Mouse (Mus musculus) gastrocnemius, postnatal 25 days (tissue): ENCODE measurements around the gene Chd2. TPM values are rescaled to one million over a fixed set of nuclear protein-coding genes. Genes with fewer than 3 reads are reported as not detected.

Source experiments
- DNase-seq: peaks from one replicate; pipeline ENCODE4 v3.0.0; 2022
- total RNA-seq, 2 experiments: library from RNA; stranded (reverse); gene quantifications; 1 replicate in 1 of 2; 2 replicates in 1 of 2; pipeline ENCODE4 v1.2.3; 2021

The Chd2 gene
- total RNA-seq, 2 experiments from 2014 or later = 30.2 to 38.4 TPM

GRCm38 (mm10) chr7:73441802-73442201 lies 99.8 kb downstream of the Chd2 start:
- no peak for DNase-seq

- no peak for DNase-seq
These were observed 105.9 kb downstream of the Chd2 start for GRCm38 (mm10) chr7:73435685-73436084.

GRCm38 (mm10) chr7:73434336-73434677 lies 107.3 kb downstream of the Chd2 start:
- DNase-seq = no peak

GRCm38 (mm10) chr7:73433637-73434335 lies 107.8 kb downstream of the Chd2 start:
- no peak for DNase-seq

- no peak for DNase-seq
These were observed 113.1 kb downstream of the Chd2 start for GRCm38 (mm10) chr7:73428525-73428924.

- no peak for DNase-seq
These were observed 113.8 kb downstream of the Chd2 start for GRCm38 (mm10) chr7:73427794-73428193.

GRCm38 (mm10) chr7:73426752-73427386 lies 114.8 kb downstream of the Chd2 start:
- DNase-seq = no peak

GRCm38 (mm10) chr7:73426235-73426634 lies 115.4 kb downstream of the Chd2 start:
- no peak for DNase-seq

GRCm38 (mm10) chr7:73425451-73425850 lies 116.2 kb downstream of the Chd2 start:
- no peak for DNase-seq

- no peak for DNase-seq
These were observed 116.9 kb downstream of the Chd2 start for GRCm38 (mm10) chr7:73424705-73425104.

- DNase-seq = no peak
These were observed 117.4 kb downstream of the Chd2 start for GRCm38 (mm10) chr7:73424243-73424642.

GRCm38 (mm10) chr7:73423236-73423635 lies 118.4 kb downstream of the Chd2 start:
- peak; percentile 55 for DNase-seq

GRCm38 (mm10) chr7:73422223-73423113 lies 119.2 kb downstream of the Chd2 start:
- peak; percentile 66 for DNase-seq

GRCm38 (mm10) chr7:73421278-73422015 lies 120.2 kb downstream of the Chd2 start:
- DNase-seq = peak; percentile 54

GRCm38 (mm10) chr7:73420827-73421226 lies 120.8 kb downstream of the Chd2 start:
- no peak for DNase-seq

- no peak for DNase-seq
These were observed 122.3 kb downstream of the Chd2 start for GRCm38 (mm10) chr7:73419375-73419774.

GRCm38 (mm10) chr7:73414192-73414591 lies 127.4 kb downstream of the Chd2 start:
- DNase-seq = no peak

- DNase-seq = no peak
These were observed 129.2 kb downstream of the Chd2 start for GRCm38 (mm10) chr7:73412419-73412818.

- peak; percentile 65 for DNase-seq
These were observed 129.6 kb downstream of the Chd2 start for GRCm38 (mm10) chr7:73411986-73412385.

GRCm38 (mm10) chr7:73411523-73411922 lies 130.1 kb downstream of the Chd2 start:
- DNase-seq = no peak

- no peak for DNase-seq
These were observed 136.1 kb downstream of the Chd2 start for GRCm38 (mm10) chr7:73405550-73405949.

- no peak for DNase-seq
These were observed 138.1 kb downstream of the Chd2 start for GRCm38 (mm10) chr7:73403538-73403937.
